Mouse (Mus musculus) heart, embryonic 12.5 days (tissue): Measurements from ENCODE around the gene Slc35f6. TPM values are rescaled to one million over a fixed set of nuclear protein-coding genes. Genes with fewer than 3 reads are reported as not detected.

ENCODE experiments used
- ATAC-seq: fragments of 200-750 bp; cut with Nextera tagmentation; 2 replicates; pipeline ENCODE4 v1.8.0; 2017; ENCODE audit warnings: moderate TSS enrichment, moderate library complexity; ENCODE audit not compliant: insufficient number of reproducible peaks, low FRiP score
- H3K27ac ChIP-seq: fragments of 300-500 bp; sonication (generic); 2 replicates; pipeline ENCODE4 v1.5.1; 2016; ENCODE audit warnings: mild to moderate bottlenecking, moderate library complexity; ENCODE audit not compliant: poor library complexity, severe bottlenecking
- H3K27me3 ChIP-seq: fragments of 300-500 bp; sonication (generic); replicated peaks from 2 replicates; pipeline ENCODE4 v1.6.1; 2016; ENCODE audit warnings: mild to moderate bottlenecking, moderate library complexity
- H3K36me3 ChIP-seq: fragments of 300-500 bp; sonication (generic); 2 replicates; pipeline ENCODE4 v1.6.1; 2016; ENCODE audit warnings: mild to moderate bottlenecking, moderate library complexity
- H3K4me1 ChIP-seq: fragments of 300-500 bp; sonication (generic); replicated peaks from 2 replicates; pipeline ENCODE4 v1.6.1; 2016; ENCODE audit warnings: mild to moderate bottlenecking
- H3K4me2 ChIP-seq: fragments of 300-500 bp; sonication (generic); 2 replicates; pipeline ENCODE4 v1.6.1; 2016; ENCODE audit warnings: mild to moderate bottlenecking, moderate library complexity
- H3K4me3 ChIP-seq: fragments of 300-500 bp; sonication (generic); 2 replicates; pipeline ENCODE4 v1.5.1; 2016; ENCODE audit warnings: mild to moderate bottlenecking
- H3K9ac ChIP-seq: fragments of 300-500 bp; sonication (generic); 2 replicates; pipeline ENCODE4 v1.6.1; 2016; ENCODE audit warnings: mild to moderate bottlenecking, moderate library complexity
- H3K9me3 ChIP-seq: fragments of 300-500 bp; sonication (generic); replicated peaks from 2 replicates; pipeline ENCODE4 v1.6.1; 2016; ENCODE audit warnings: mild to moderate bottlenecking, moderate library complexity
- WGBS: fragments of 180-500 bp; shearing (Covaris S2); methylation state at CpG from one replicate; pipeline ENCODE4 v1.1.7; 2016; 5-methylcytosine and 5-hydroxymethylcytosine counted together
- polyA plus RNA-seq: library from polyadenylated mRNA; unstranded; fragments of >200 nt; fragmentation: Nextera tagmentation; extraction: Ambion mirVana; gene quantifications from 2 replicates; pipeline ENCODE4 v1.2.1, GENCODE M21; 2016

Gene Slc35f6
- polyA plus RNA-seq, result 21.4 and 24.9 TPM in 2 replicates

GRCm38 (mm10) chr5:30647815-30648560, at the start of gene Slc35f6:
Gene Slc35f6 (plus strand): TSS chr5:30647933.
- peak; percentile 93 for ATAC-seq
- H3K4me2 ChIP-seq, result peak within 1 kb of the TSS; percentile 77
- H3K4me3 ChIP-seq, result peak within 1 kb of the TSS; percentile 89
- H3K9me3 ChIP-seq, result no peaks in the 10 kb centered on the region
- peak within 1 kb of the TSS; percentile 84 for H3K9ac ChIP-seq
- H3K27me3 ChIP-seq, result no peaks in the 10 kb centered on the region
- peaks cover 43% of the 10 kb centered on the region for H3K4me1 ChIP-seq
- under 1% methylated on average over 38 of the region's 38 CpGs for WGBS
- H3K36me3 ChIP-seq, result peaks cover 16% of the 10 kb centered on the region
- H3K27ac ChIP-seq, result peak within 1 kb of the TSS; percentile 71

GRCm38 (mm10) chr5:30601397-30601796, 46.3 kb upstream of the Slc35f6 start:
- 4% methylated on average over 4 of the region's 4 CpGs for WGBS
- Histone ChIP-seq H3K4me2 (no peak overlapping the region; the same call in 1 of the 2 replicates), H3K36me3 (no peaks in the 10 kb centered on the region; the same call in 1 of the 2 replicates), H3K27ac (peak overlapping the region; percentile 53; the same call in 1 of the 2 replicates), H3K4me3 (no peak overlapping the region), H3K9me3 (no peaks in the 10 kb centered on the region), H3K4me1 (peaks cover 56% of the 10 kb centered on the region), H3K9ac (0 out of 2 replicates have a peak overlapping the region, but pooled peaks have one; percentile 16), H3K27me3 (no peaks in the 10 kb centered on the region)
- ATAC-seq, result peak; percentile 10; the same call in 1 of the 2 replicates

GRCm38 (mm10) chr5:30603255-30603654, 44.5 kb upstream of the Slc35f6 start:
- WGBS, result 72% methylated on average over 3 of the region's 3 CpGs
- no peak overlapping the region for H3K4me3 ChIP-seq
- H3K36me3 ChIP-seq, result no peaks in the 10 kb centered on the region
- no peak for ATAC-seq
- no peaks in the 10 kb centered on the region for H3K27me3 ChIP-seq
- H3K4me1 ChIP-seq, result peaks cover 64% of the 10 kb centered on the region
- no peak overlapping the region for H3K4me2 ChIP-seq
- peak overlapping the region; percentile 88 for H3K27ac ChIP-seq
- H3K9me3 ChIP-seq, result no peaks in the 10 kb centered on the region
- no peak overlapping the region for H3K9ac ChIP-seq

GRCm38 (mm10) chr5:30603926-30604325, 43.8 kb upstream of the Slc35f6 start:
- H3K9me3 ChIP-seq, result no peaks in the 10 kb centered on the region
- peaks cover 64% of the 10 kb centered on the region for H3K4me1 ChIP-seq
- peak overlapping the region; percentile 88 for H3K27ac ChIP-seq
- WGBS, result 59% methylated on average over 4 of the region's 4 CpGs
- H3K4me2 ChIP-seq, result no peak overlapping the region
- H3K4me3 ChIP-seq, result no peak overlapping the region
- no peaks in the 10 kb centered on the region for H3K27me3 ChIP-seq
- H3K36me3 ChIP-seq, result no peaks in the 10 kb centered on the region
- ATAC-seq, result no peak
- no peak overlapping the region for H3K9ac ChIP-seq

- Histone ChIP-seq H3K4me1 (peaks cover 64% of the 10 kb centered on the region), H3K4me3 (no peak overlapping the region), H3K9ac (peak overlapping the region; percentile 36; the same call in 1 of the 2 replicates), H3K36me3 (no peaks in the 10 kb centered on the region), H3K9me3 (no peaks in the 10 kb centered on the region), H3K4me2 (no peak overlapping the region), H3K27me3 (no peaks in the 10 kb centered on the region), H3K27ac (peak overlapping the region; percentile 88)
- 48% methylated on average over 8 of the region's 8 CpGs for WGBS
- ATAC-seq, result no peak; the same call in 1 of the 2 replicates
Observed at GRCm38 (mm10) chr5:30604769-30605188, 43.0 kb upstream of the Slc35f6 start.

GRCm38 (mm10) chr5:30605649-30606048, 42.1 kb upstream of the Slc35f6 start:
- H3K27me3 ChIP-seq, result no peaks in the 10 kb centered on the region
- ATAC-seq, result no peak
- H3K4me2 ChIP-seq, result no peak overlapping the region
- H3K9ac ChIP-seq, result no peak overlapping the region
- H3K27ac ChIP-seq, result peak overlapping the region; percentile 88
- H3K4me3 ChIP-seq, result no peak overlapping the region
- no peaks in the 10 kb centered on the region for H3K36me3 ChIP-seq
- WGBS, result 72% methylated on average over 6 of the region's 6 CpGs
- H3K4me1 ChIP-seq, result peaks cover 66% of the 10 kb centered on the region
- no peaks in the 10 kb centered on the region for H3K9me3 ChIP-seq

- Histone ChIP-seq H3K4me3 (no peak overlapping the region), H3K9me3 (no peaks in the 10 kb centered on the region), H3K9ac (no peak overlapping the region), H3K4me2 (no peak overlapping the region), H3K4me1 (peaks cover 66% of the 10 kb centered on the region), H3K27ac (peak overlapping the region; percentile 27; the same call in 1 of the 2 replicates), H3K27me3 (no peaks in the 10 kb centered on the region), H3K36me3 (no peaks in the 10 kb centered on the region)
- 68% methylated on average over 16 of the region's 16 CpGs for WGBS
- no peak for ATAC-seq
Observed at GRCm38 (mm10) chr5:30606424-30607073, 41.2 kb upstream of the Slc35f6 start.

GRCm38 (mm10) chr5:30609094-30609493, 38.6 kb upstream of the Slc35f6 start:
- no peak overlapping the region for H3K9ac ChIP-seq
- WGBS, result 87% methylated on average over 7 of the region's 7 CpGs
- H3K27ac ChIP-seq, result no peak overlapping the region
- H3K4me1 ChIP-seq, result peaks cover 56% of the 10 kb centered on the region
- no peaks in the 10 kb centered on the region for H3K36me3 ChIP-seq
- no peak for ATAC-seq
- no peaks in the 10 kb centered on the region for H3K9me3 ChIP-seq
- no peak overlapping the region for H3K4me3 ChIP-seq
- H3K27me3 ChIP-seq, result no peaks in the 10 kb centered on the region
- no peak overlapping the region for H3K4me2 ChIP-seq

GRCm38 (mm10) chr5:30609918-30610645, 37.7 kb upstream of the Slc35f6 start:
- H3K9me3 ChIP-seq, result no peaks in the 10 kb centered on the region
- no peak overlapping the region for H3K4me3 ChIP-seq
- H3K36me3 ChIP-seq, result no peaks in the 10 kb centered on the region
- H3K27me3 ChIP-seq, result no peaks in the 10 kb centered on the region
- peaks cover 56% of the 10 kb centered on the region for H3K4me1 ChIP-seq
- no peak for ATAC-seq
- H3K27ac ChIP-seq, result no peak overlapping the region
- 77% methylated on average over 8 of the region's 8 CpGs for WGBS
- H3K9ac ChIP-seq, result no peak overlapping the region
- no peak overlapping the region for H3K4me2 ChIP-seq

GRCm38 (mm10) chr5:30611091-30611490, 36.6 kb upstream of the Slc35f6 start:
- Histone ChIP-seq H3K9me3 (no peaks in the 10 kb centered on the region), H3K4me1 (peaks cover 56% of the 10 kb centered on the region), H3K36me3 (no peaks in the 10 kb centered on the region), H3K4me3 (no peak overlapping the region), H3K4me2 (no peak overlapping the region), H3K27me3 (no peaks in the 10 kb centered on the region), H3K27ac (peak overlapping the region; percentile 32; the same call in 1 of the 2 replicates), H3K9ac (no peak overlapping the region)
- no peak for ATAC-seq
- WGBS, result 45% methylated on average over 1 of the region's 1 CpGs

GRCm38 (mm10) chr5:30611689-30612088, 36.0 kb upstream of the Slc35f6 start:
- H3K9me3 ChIP-seq, result no peaks in the 10 kb centered on the region
- H3K9ac ChIP-seq, result no peak overlapping the region
- no peak overlapping the region for H3K4me3 ChIP-seq
- peaks cover 56% of the 10 kb centered on the region for H3K4me1 ChIP-seq
- H3K36me3 ChIP-seq, result no peaks in the 10 kb centered on the region
- no peak for ATAC-seq
- WGBS, result 44% methylated on average over 3 of the region's 3 CpGs
- no peak overlapping the region for H3K27ac ChIP-seq
- no peak overlapping the region for H3K4me2 ChIP-seq
- H3K27me3 ChIP-seq, result no peaks in the 10 kb centered on the region
